Mouse (Mus musculus) midbrain, embryonic 14.5 days (tissue): ENCODE data around the gene Akap2. TPM values are rescaled to one million over a fixed set of nuclear protein-coding genes. Genes with fewer than 3 reads are reported as not detected.

Source experiments
- ATAC-seq: fragments of 200-750 bp; cut with Nextera tagmentation; 2 replicates; pipeline ENCODE4 v1.8.0; 2017; ENCODE audit warnings: moderate number of reproducible peaks, moderate library complexity; ENCODE audit not compliant: low FRiP score, low TSS enrichment
- DNase-seq: peaks from one replicate; pipeline ENCODE4 v3.0.0-alpha.2; 2015
- H3K27ac ChIP-seq: fragments of 300-500 bp; sonication (generic); replicated peaks from 2 replicates; pipeline ENCODE4 v1.5.1; 2014; ENCODE audit warnings: mild to moderate bottlenecking, low read depth, low read length, moderate library complexity
- H3K27me3 ChIP-seq: fragments of 300-500 bp; sonication (generic); 2 replicates; pipeline ENCODE4 v1.6.1; 2014; ENCODE audit warnings: low read length, control low read depth, mixed read lengths; ENCODE audit not compliant: control insufficient read depth, insufficient read depth
- H3K36me3 ChIP-seq: fragments of 300-500 bp; sonication (generic); 2 replicates; pipeline ENCODE4 v1.6.1; 2014; ENCODE audit warnings: low read length, control low read depth; ENCODE audit not compliant: control insufficient read depth, insufficient read depth
- H3K4me1 ChIP-seq: fragments of 300-500 bp; sonication (generic); 2 replicates; pipeline ENCODE4 v1.6.1; 2014; ENCODE audit warnings: mild to moderate bottlenecking, antibody characterized with exemption, low read length, control low read depth; ENCODE audit not compliant: control insufficient read depth, insufficient read depth
- H3K4me2 ChIP-seq: fragments of 300-500 bp; sonication (generic); 2 replicates; pipeline ENCODE4 v1.6.1; 2014; ENCODE audit warnings: mild to moderate bottlenecking, low read length, moderate library complexity
- H3K4me3 ChIP-seq: fragments of 300-500 bp; sonication (generic); replicated peaks from 2 replicates; pipeline ENCODE4 v1.5.1; 2014; ENCODE audit warnings: low read depth, low read length
- H3K9ac ChIP-seq: fragments of 300-500 bp; sonication (generic); replicated peaks from 2 replicates; pipeline ENCODE4 v1.6.1; 2014; ENCODE audit warnings: mild to moderate bottlenecking, low read length, moderate library complexity
- H3K9me3 ChIP-seq: fragments of 300-500 bp; sonication (generic); 2 replicates; pipeline ENCODE4 v1.6.1; 2016; ENCODE audit warnings: low read length, control low read depth, mixed read lengths; ENCODE audit not compliant: control insufficient read depth
- whole genome bisulfite sequencing: fragments of 180-500 bp; shearing (Covaris S2); extraction: QIAGEN DNeasy Blood & Tissue Kit; methylation state at CpG from one replicate; pipeline ENCODE4 v1.1.7; 2014; 5-methylcytosine and 5-hydroxymethylcytosine counted together
- polyA plus RNA-seq: library from polyadenylated mRNA; unstranded; fragments of >200 nt; fragmentation: Nextera tagmentation; extraction: Ambion mirVana; gene quantifications from 2 replicates; pipeline ENCODE4 v1.2.1, GENCODE M21; 2014

Akap2 gene
- polyA plus RNA-seq, 1 experiment from 2014 or later: 10.6 TPM

- Histone ChIP-seq H3K9ac (no peak overlapping the region), H3K27ac (no peak overlapping the region), H3K27me3 (no peaks in the 10 kb centered on the region), H3K4me3 (no peak overlapping the region), H3K4me2 (no peak overlapping the region), H3K4me1 (0 out of 2 replicates have a peak, but pooled peaks cover 6% of the 10 kb centered on the region), H3K9me3 (no peaks in the 10 kb centered on the region), H3K36me3 (no peaks in the 10 kb centered on the region)
- DNase-seq (no peak), ATAC-seq (no peak)
- 74% methylated on average over 7 of the region's 7 CpGs for WGBS
These were observed 114.9 kb downstream of the Akap2 start for GRCm38 (mm10) chr4:57832318-57832717.

GRCm38 (mm10) chr4:57833060-57833459 is 115.6 kb downstream of the Akap2 start:
- Histone ChIP-seq H3K9me3 (no peaks in the 10 kb centered on the region), H3K9ac (no peak overlapping the region), H3K27ac (no peak overlapping the region), H3K4me1 (0 out of 2 replicates have a peak, but pooled peaks cover 6% of the 10 kb centered on the region), H3K4me2 (no peak overlapping the region), H3K27me3 (no peaks in the 10 kb centered on the region), H3K4me3 (no peak overlapping the region), H3K36me3 (no peaks in the 10 kb centered on the region)
- 77% methylated on average over 4 of the region's 4 CpGs for WGBS
- no peak for ATAC-seq
- DNase-seq: no peak

GRCm38 (mm10) chr4:57834141-57834540 is 116.7 kb downstream of the Akap2 start:
- Histone ChIP-seq H3K27ac (no peak overlapping the region), H3K4me1 (0 out of 2 replicates have a peak, but pooled peaks cover 6% of the 10 kb centered on the region), H3K9ac (no peak overlapping the region), H3K27me3 (no peaks in the 10 kb centered on the region), H3K4me2 (no peak overlapping the region), H3K36me3 (no peaks in the 10 kb centered on the region), H3K4me3 (no peak overlapping the region), H3K9me3 (no peaks in the 10 kb centered on the region)
- 79% methylated on average over 4 of the region's 4 CpGs for WGBS
- DNase-seq (no peak), ATAC-seq (no peak)

DNA sequence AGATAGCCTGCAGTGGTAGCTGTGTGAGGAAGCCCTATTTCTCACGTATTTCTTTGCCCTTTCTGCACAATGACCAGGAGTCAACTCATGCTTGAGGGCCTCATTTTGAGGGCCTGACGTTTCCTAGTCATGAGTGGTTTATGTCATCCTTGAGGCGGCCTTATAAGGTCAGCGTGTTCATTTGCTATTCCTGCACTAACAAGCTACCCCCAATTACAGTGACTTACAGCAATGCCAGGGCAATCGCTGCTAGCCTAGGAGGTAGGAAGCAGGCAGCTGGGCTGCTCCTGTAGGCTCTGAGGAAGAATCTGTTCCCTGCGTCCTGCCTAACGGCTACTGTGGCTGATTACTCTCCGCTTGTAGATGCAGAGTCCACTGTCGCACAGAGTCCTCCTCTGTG is 119.6 kb downstream of the Akap2 start:
- Histone ChIP-seq H3K9me3 (no peaks in the 10 kb centered on the region), H3K36me3 (no peaks in the 10 kb centered on the region), H3K4me1 (no peaks in the 10 kb centered on the region), H3K27ac (no peak overlapping the region), H3K27me3 (no peaks in the 10 kb centered on the region), H3K9ac (no peak overlapping the region), H3K4me3 (no peak overlapping the region), H3K4me2 (no peak overlapping the region)
- ATAC-seq (no peak), DNase-seq (no peak)
- 76% methylated on average over 9 of the region's 9 CpGs for whole genome bisulfite sequencing

DNA sequence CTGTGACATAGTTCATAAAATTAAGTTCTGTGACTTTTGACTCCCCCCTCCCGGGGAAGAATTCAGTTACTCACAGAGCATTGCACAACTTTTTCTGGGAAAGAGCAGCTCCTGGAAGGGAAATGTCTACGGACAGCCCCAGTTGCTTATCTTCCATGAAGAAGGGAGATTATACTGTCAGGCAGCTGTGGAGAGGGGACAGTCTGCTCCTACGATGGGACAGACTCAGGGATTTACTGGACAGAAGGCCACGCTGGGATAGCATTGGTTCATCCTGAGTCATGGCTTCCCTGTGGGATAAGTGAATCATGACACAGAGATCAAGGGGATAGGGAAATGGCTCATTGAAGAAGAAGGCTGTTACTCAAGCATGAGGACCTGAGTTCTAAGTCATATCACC is 121.9 kb downstream of the Akap2 start:
- H3K9ac ChIP-seq: no peak overlapping the region
- no peaks in the 10 kb centered on the region for H3K27me3 ChIP-seq
- no peak overlapping the region for H3K27ac ChIP-seq
- no peak for DNase-seq
- no peak overlapping the region for H3K4me3 ChIP-seq
- H3K4me1 ChIP-seq: no peaks in the 10 kb centered on the region
- H3K4me2 ChIP-seq: no peak overlapping the region
- no peaks in the 10 kb centered on the region for H3K9me3 ChIP-seq
- 71% methylated on average over 4 of the region's 4 CpGs for WGBS
- H3K36me3 ChIP-seq: no peaks in the 10 kb centered on the region
- ATAC-seq: no peak

- H3K9me3 ChIP-seq: no peaks in the 10 kb centered on the region
- WGBS: 6% methylated on average over 1 of the region's 1 CpGs
- no peaks in the 10 kb centered on the region for H3K36me3 ChIP-seq
- no peak overlapping the region for H3K9ac ChIP-seq
- no peak overlapping the region for H3K27ac ChIP-seq
- no peaks in the 10 kb centered on the region for H3K27me3 ChIP-seq
- no peak for ATAC-seq
- H3K4me3 ChIP-seq: no peak overlapping the region
- DNase-seq: no peak
- peaks cover 10% of the 10 kb centered on the region for H3K4me1 ChIP-seq
- no peak overlapping the region for H3K4me2 ChIP-seq
These were observed 124.5 kb downstream of the Akap2 start for GRCm38 (mm10) chr4:57841911-57842310.

DNA sequence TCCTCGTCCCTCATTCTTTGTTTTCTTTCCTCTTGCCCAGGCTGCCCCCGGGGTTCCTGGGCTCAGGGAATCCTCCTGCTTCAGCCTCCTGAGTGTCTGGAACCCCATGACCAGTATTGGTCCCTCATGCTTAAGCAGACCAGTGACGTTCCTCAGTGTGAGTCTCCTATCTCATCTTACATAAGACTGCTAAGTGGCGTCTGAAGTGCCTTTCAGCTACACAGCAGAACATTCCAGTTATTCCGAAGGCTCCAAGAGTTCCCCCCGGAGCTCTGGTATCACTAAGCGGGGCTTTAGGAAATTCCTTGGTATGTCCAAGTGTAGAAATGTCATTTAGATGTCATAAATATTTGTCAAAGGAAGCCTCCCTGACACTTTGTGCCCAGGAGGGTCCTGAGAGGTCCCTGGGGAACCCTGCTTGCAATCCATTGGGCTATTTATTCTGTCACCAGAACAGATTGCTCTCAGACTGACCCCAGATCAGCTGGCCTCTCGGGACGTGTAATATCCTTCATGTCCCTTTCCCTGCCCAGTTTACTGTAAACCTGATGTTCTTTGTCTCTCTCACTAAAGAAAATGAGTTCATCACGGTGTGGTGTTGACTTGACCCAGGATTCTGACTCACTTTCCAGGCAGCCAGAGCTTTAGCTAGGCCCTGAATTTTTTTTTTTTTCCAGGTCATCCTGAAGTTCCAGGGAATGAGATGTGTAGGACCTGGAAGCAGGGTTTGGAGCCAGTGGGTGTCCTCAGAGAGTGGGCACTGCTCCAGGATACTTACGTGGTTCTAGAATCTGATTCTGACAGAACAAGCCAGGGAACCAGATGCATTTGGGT is 125.2 kb downstream of the Akap2 start:
- DNase-seq (no peak), ATAC-seq (no peak)
- no peak overlapping the region for H3K9ac ChIP-seq
- no peak overlapping the region for H3K4me2 ChIP-seq
- H3K4me3 ChIP-seq: no peak overlapping the region
- no peaks in the 10 kb centered on the region for H3K9me3 ChIP-seq
- no peak overlapping the region for H3K27ac ChIP-seq
- H3K4me1 ChIP-seq: peaks cover 13% of the 10 kb centered on the region
- WGBS: 89% methylated on average over 11 of the region's 11 CpGs
- H3K27me3 ChIP-seq: no peaks in the 10 kb centered on the region
- H3K36me3 ChIP-seq: no peaks in the 10 kb centered on the region

GRCm38 (mm10) chr4:57845031-57845431 is 127.6 kb downstream of the Akap2 start:
- peak; percentile 59; the same call in 1 of the 2 replicates for ATAC-seq
- Histone ChIP-seq H3K36me3 (no peaks in the 10 kb centered on the region), H3K4me1 (peaks cover 13% of the 10 kb centered on the region), H3K4me2 (peak overlapping the region; percentile 23), H3K4me3 (peak overlapping the region; percentile 10; the same call in 1 of the 2 replicates), H3K27ac (peak overlapping the region; percentile 67), H3K9ac (peak overlapping the region; percentile 26; the same call in 1 of the 2 replicates), H3K9me3 (no peaks in the 10 kb centered on the region), H3K27me3 (no peaks in the 10 kb centered on the region)
- 3% methylated on average over 10 of the region's 10 CpGs for WGBS
- DNase-seq: peak; percentile 70
